Mouse (Mus musculus): ENCODE results near the gene Gm20388. TPM values are rescaled to one million over a fixed set of nuclear protein-coding genes. Genes with fewer than 3 reads are reported as not detected.

The Gm20388 gene
- polyA plus RNA-seq, 1 experiment from 2014 or later: not detected

DNA sequence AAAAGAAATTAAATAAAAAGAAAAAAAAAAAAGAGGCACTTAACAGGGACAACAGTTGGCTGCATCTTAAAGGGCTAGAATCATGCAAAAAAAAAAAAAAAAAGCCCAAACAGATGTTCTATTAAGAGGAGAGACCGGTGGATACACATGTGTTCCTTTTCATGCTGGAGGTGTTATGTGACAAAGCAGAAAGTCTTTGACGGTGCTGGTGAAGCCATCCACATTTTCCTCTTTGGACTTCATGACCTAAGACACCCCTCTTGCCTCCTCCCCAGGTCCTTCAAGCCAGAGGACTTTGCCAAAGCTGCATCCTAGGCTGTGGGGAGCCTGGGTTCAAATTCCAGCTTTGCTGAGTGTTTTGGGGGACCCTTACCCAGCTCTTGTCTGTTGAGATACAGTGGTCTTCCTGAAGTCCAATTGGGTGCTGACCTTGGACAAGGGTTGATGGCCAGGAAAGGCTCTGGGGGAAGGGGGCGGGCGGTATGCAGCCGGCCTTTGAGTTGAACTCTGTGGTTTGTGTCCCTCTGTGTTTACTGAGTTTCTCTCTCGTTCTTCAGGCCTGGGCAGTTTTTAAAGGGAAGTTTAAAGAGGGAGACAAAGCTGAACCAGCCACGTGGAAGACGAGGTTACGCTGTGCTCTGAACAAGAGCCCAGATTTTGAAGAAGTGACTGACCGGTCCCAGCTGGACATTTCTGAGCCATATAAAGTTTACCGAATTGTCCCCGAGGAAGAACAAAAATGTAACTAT is 832.7 kb downstream of the Gm20388 start:
- Histone ChIP-seq H3K27ac (replicated peaks) (peak overlapping the region; percentile 84), H3K4me3 (ENCODE audit: low read depth, low read length) (no peak overlapping the region), H3K36me3 (ENCODE audit: control insufficient read depth, insufficient read depth, low read length) (no peaks in the 10 kb centered on the region), H3K4me1 (replicated peaks; ENCODE audit: control insufficient read depth, insufficient read depth) (peaks cover 15% of the 10 kb centered on the region), H3K4me2 (replicated peaks; ENCODE audit: low read depth) (no peak overlapping the region), H3K27me3 (ENCODE audit: control insufficient read depth, insufficient read depth, low read length) (no peaks in the 10 kb centered on the region), H3K9ac (ENCODE audit: low read length) (no peak overlapping the region; the same call in 1 of the 2 replicates), H3K9me3 (ENCODE audit: control insufficient read depth, low read length) (no peaks in the 10 kb centered on the region)
- WGBS: 34% methylated on average over 12 of the region's 12 CpGs
- no peak for TF ChIP-seq CTCF (IDR thresholded peaks at IDR 0.05; ENCODE audit: low read depth)
- no peak for TF ChIP-seq EP300 (optimal IDR thresholded peaks at IDR 0.05)
- peak; percentile 28 for DNase-seq (ENCODE audit: low spot score)
- peak; percentile 37; the same call in 1 of the 2 replicates for ATAC-seq (ENCODE audit: low FRiP score, low TSS enrichment)

DNA sequence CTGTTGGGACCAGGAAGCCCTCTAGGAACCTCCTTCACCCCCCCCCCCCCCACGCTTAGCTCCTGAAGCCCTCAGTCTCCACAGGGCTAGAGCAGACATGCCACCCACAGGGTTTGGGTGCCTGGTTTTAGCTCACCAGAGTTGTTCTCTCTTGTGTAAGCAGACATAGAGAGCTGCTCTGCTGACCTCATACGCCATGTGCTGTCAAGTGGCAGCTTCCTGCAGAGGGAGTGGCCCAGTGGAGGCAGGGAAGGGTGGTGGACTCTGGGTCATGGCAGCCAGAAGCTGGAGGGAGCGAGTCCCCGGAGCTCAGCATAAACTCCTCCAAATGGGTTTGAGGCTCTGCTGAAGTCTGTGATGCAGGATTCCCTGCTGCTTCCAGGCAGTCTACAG is 833.3 kb downstream of the Gm20388 start:
- no peak overlapping the region for H3K4me3 ChIP-seq (ENCODE audit: low read depth, low read length)
- 37% methylated on average over 4 of the region's 4 CpGs for WGBS
- H3K9me3 ChIP-seq (ENCODE audit: control insufficient read depth, low read length): no peaks in the 10 kb centered on the region
- H3K9ac ChIP-seq (ENCODE audit: low read length): no peak overlapping the region; the same call in 1 of the 2 replicates
- TF ChIP-seq CTCF (IDR thresholded peaks at IDR 0.05; ENCODE audit: low read depth) (no peak), EP300 (optimal IDR thresholded peaks at IDR 0.05) (no peak)
- H3K4me2 ChIP-seq (replicated peaks; ENCODE audit: low read depth): 0 out of 2 replicates have a peak overlapping the region, but pooled peaks have one; percentile 1
- peak overlapping the region; percentile 84 for H3K27ac ChIP-seq (replicated peaks)
- ATAC-seq (ENCODE audit: low FRiP score, low TSS enrichment) (peak; percentile 81), DNase-seq (ENCODE audit: low spot score) (peak; percentile 65)
- H3K4me1 ChIP-seq (replicated peaks; ENCODE audit: control insufficient read depth, insufficient read depth): peaks cover 13% of the 10 kb centered on the region
- no peaks in the 10 kb centered on the region for H3K36me3 ChIP-seq (ENCODE audit: control insufficient read depth, insufficient read depth, low read length)
- no peaks in the 10 kb centered on the region for H3K27me3 ChIP-seq (ENCODE audit: control insufficient read depth, insufficient read depth, low read length)

DNA sequence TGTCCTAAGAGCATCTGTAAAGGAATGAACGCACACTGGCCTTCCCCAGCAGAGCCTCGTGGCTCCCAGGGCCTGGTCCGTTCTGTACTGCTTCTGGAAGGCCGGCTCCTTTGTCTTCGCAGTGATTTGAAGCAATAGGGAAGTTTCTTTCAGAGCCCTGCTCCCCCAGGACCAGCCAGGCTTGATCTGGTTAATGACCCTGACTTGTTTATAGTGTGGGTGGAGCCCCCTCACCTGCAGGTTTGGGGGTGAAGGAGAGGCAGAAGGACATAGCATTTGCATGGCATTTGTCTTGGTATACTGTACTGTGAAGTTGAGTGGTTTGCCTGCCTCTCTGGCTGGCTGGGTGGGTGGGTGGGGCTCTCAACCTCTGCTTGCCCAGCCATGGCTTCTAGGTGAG is 833.8 kb downstream of the Gm20388 start:
- H3K36me3 ChIP-seq (ENCODE audit: control insufficient read depth, insufficient read depth, low read length): no peaks in the 10 kb centered on the region
- DNase-seq (ENCODE audit: low spot score) (peak; percentile 27), ATAC-seq (ENCODE audit: low FRiP score, low TSS enrichment) (peak; percentile 19; the same call in 1 of the 2 replicates)
- TF ChIP-seq CTCF (IDR thresholded peaks at IDR 0.05; ENCODE audit: low read depth) (no peak), EP300 (optimal IDR thresholded peaks at IDR 0.05) (no peak)
- H3K4me1 ChIP-seq (replicated peaks; ENCODE audit: control insufficient read depth, insufficient read depth): peaks cover 12% of the 10 kb centered on the region
- H3K9me3 ChIP-seq (ENCODE audit: control insufficient read depth, low read length): no peaks in the 10 kb centered on the region
- H3K27ac ChIP-seq (replicated peaks): peak overlapping the region; percentile 84
- no peak overlapping the region for H3K4me3 ChIP-seq (ENCODE audit: low read depth, low read length)
- no peaks in the 10 kb centered on the region for H3K27me3 ChIP-seq (ENCODE audit: control insufficient read depth, insufficient read depth, low read length)
- no peak overlapping the region for H3K4me2 ChIP-seq (replicated peaks; ENCODE audit: low read depth)
- 64% methylated on average over 5 of the region's 5 CpGs for WGBS
- no peak overlapping the region for H3K9ac ChIP-seq (ENCODE audit: low read length)

DNA sequence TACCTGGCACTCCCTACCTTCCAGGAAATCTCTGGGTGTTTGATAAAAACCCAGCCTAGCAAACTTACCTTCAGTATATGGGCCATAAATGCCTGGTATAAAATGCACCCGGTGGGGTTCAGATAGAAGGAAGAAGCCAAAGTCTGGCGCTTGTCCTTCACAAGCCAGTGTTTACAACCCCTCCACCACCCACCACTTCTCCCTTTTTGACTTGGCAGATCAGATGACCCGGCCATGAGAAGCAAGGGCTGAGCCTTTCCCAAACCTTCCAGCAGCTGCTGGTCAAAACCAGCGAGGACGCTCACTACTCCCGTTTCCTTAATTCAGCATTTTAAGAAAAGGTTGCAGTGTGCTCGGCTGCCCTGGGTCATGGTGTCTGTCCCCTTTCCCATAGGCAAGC is 834.6 kb downstream of the Gm20388 start:
- 54% methylated on average over 7 of the region's 7 CpGs for WGBS
- peak overlapping the region; percentile 45 for H3K27ac ChIP-seq (replicated peaks)
- TF ChIP-seq EP300 (optimal IDR thresholded peaks at IDR 0.05): no peak
- no peak for TF ChIP-seq CTCF (IDR thresholded peaks at IDR 0.05; ENCODE audit: low read depth)
- H3K4me1 ChIP-seq (replicated peaks; ENCODE audit: control insufficient read depth, insufficient read depth): peaks cover 12% of the 10 kb centered on the region
- DNase-seq (ENCODE audit: low spot score) (peak; percentile 29), ATAC-seq (ENCODE audit: low FRiP score, low TSS enrichment) (no peak)
- no peak overlapping the region for H3K4me2 ChIP-seq (replicated peaks; ENCODE audit: low read depth)
- no peak overlapping the region for H3K9ac ChIP-seq (ENCODE audit: low read length)
- no peak overlapping the region for H3K4me3 ChIP-seq (ENCODE audit: low read depth, low read length)
- H3K27me3 ChIP-seq (ENCODE audit: control insufficient read depth, insufficient read depth, low read length): no peaks in the 10 kb centered on the region
- no peaks in the 10 kb centered on the region for H3K9me3 ChIP-seq (ENCODE audit: control insufficient read depth, low read length)
- no peaks in the 10 kb centered on the region for H3K36me3 ChIP-seq (ENCODE audit: control insufficient read depth, insufficient read depth, low read length)

DNA sequence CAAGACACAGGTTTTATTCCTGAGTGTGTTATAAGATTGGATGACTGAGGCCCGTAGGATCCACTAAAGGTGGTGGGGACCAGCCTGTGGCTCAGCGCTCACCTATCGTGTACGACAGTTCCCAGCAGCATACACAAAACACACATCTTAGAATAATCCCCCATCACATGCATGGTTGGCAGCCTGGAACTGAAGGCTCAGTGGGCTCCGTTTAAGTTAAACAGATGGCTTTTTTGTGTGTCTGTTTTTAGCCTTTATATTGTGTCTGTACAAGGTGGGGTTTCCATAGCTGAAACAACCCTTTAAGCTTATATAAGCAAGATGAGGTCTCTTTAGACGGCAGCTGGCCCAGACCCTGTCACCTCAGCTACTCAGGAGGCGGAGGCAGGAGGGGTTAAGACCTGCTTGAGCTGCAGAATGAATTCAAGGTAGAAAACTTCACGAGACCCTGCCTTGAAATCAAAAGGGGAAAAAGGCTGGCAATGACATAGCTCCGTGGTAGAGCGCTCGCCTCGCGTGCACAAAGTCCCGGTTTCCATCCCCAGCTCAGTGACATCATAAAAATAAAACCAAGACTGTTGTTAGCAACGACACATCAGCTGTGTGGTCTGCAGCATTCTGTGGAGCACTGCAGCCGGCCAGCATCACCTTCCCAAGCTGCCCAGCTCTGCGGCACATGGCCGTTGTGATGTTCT is 835.5 kb downstream of the Gm20388 start:
- 69% methylated on average over 18 of the region's 18 CpGs for WGBS
- Histone ChIP-seq H3K27me3 (ENCODE audit: control insufficient read depth, insufficient read depth, low read length) (no peaks in the 10 kb centered on the region), H3K9me3 (ENCODE audit: control insufficient read depth, low read length) (no peaks in the 10 kb centered on the region), H3K27ac (replicated peaks) (peak overlapping the region; percentile 45; the same call in 1 of the 2 replicates), H3K9ac (ENCODE audit: low read length) (no peak overlapping the region), H3K4me1 (replicated peaks; ENCODE audit: control insufficient read depth, insufficient read depth) (peaks cover 12% of the 10 kb centered on the region), H3K4me3 (ENCODE audit: low read depth, low read length) (no peak overlapping the region), H3K4me2 (replicated peaks; ENCODE audit: low read depth) (no peak overlapping the region), H3K36me3 (ENCODE audit: control insufficient read depth, insufficient read depth, low read length) (no peaks in the 10 kb centered on the region)
- TF ChIP-seq EP300 (optimal IDR thresholded peaks at IDR 0.05) (no peak), CTCF (IDR thresholded peaks at IDR 0.05; ENCODE audit: low read depth) (no peak)
- no peak for DNase-seq (ENCODE audit: low spot score)
- no peak for ATAC-seq (ENCODE audit: low FRiP score, low TSS enrichment)

DNA sequence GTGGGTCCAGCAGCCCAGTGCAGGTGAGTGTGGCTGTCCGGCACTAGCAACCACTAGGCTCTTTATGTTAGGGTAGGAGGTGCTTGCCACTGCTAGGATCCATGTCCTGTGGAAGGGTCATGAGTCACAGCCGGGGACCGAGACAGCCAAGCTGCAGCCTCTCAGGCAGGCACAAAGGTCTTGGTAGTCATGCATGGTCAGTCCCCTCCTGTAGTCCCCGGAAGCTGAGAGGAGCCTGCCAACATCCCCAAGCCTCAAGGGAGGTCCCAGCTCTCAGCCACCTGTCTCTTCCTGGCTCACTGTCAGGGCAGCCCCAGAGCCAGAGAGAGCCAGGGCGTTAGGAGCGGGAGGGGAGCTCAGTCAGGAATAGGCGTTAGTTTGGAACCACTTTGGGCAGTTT is 836.6 kb downstream of the Gm20388 start:
- H3K9me3 ChIP-seq (ENCODE audit: control insufficient read depth, low read length): no peaks in the 10 kb centered on the region
- no peak for DNase-seq (ENCODE audit: low spot score)
- TF ChIP-seq EP300 (optimal IDR thresholded peaks at IDR 0.05): no peak
- no peak for TF ChIP-seq CTCF (IDR thresholded peaks at IDR 0.05; ENCODE audit: low read depth)
- no peaks in the 10 kb centered on the region for H3K36me3 ChIP-seq (ENCODE audit: control insufficient read depth, insufficient read depth, low read length)
- no peak for ATAC-seq (ENCODE audit: low FRiP score, low TSS enrichment)
- H3K4me1 ChIP-seq (replicated peaks; ENCODE audit: control insufficient read depth, insufficient read depth): peaks cover 22% of the 10 kb centered on the region
- H3K4me3 ChIP-seq (ENCODE audit: low read depth, low read length): no peak overlapping the region
- 77% methylated on average over 7 of the region's 7 CpGs for WGBS
- H3K27me3 ChIP-seq (ENCODE audit: control insufficient read depth, insufficient read depth, low read length): no peaks in the 10 kb centered on the region
- no peak overlapping the region for H3K27ac ChIP-seq (replicated peaks)
- H3K4me2 ChIP-seq (replicated peaks; ENCODE audit: low read depth): no peak overlapping the region
- no peak overlapping the region for H3K9ac ChIP-seq (ENCODE audit: low read length)
